Mouse (Mus musculus) intestine, embryonic 16.5 days (tissue): ENCODE results near the gene Vil1. TPM values are rescaled to one million over a fixed set of nuclear protein-coding genes. Genes with fewer than 3 reads are reported as not detected.

Experiments used
- ATAC-seq: fragments of 200-750 bp; cut with Nextera tagmentation; 2 replicates; pipeline ENCODE4 v1.8.0; 2017; ENCODE audit warnings: moderate TSS enrichment, moderate library complexity
- H3K27ac ChIP-seq: fragments of 300-500 bp; sonication (generic); 2 replicates; pipeline ENCODE4 v1.5.1; 2014; ENCODE audit warnings: mild to moderate bottlenecking, low read length
- H3K27me3 ChIP-seq: fragments of 300-500 bp; sonication (generic); replicated peaks from 2 replicates; pipeline ENCODE4 v1.6.1; 2014; ENCODE audit warnings: low read length, control low read depth, mixed read lengths; ENCODE audit not compliant: control insufficient read depth, insufficient read depth
- H3K36me3 ChIP-seq: fragments of 300-500 bp; sonication (generic); 2 replicates; pipeline ENCODE4 v1.6.1; 2014; ENCODE audit warnings: low read length, control low read depth; ENCODE audit not compliant: control insufficient read depth, insufficient read depth
- H3K4me1 ChIP-seq: fragments of 300-500 bp; sonication (generic); 2 replicates; pipeline ENCODE4 v1.6.1; 2014; ENCODE audit warnings: low read length, control low read depth, mixed read lengths; ENCODE audit not compliant: control insufficient read depth, insufficient read depth
- H3K4me2 ChIP-seq: fragments of 300-500 bp; sonication (generic); 2 replicates; pipeline ENCODE4 v1.6.1; 2014; ENCODE audit warnings: low read depth, low read length, control low read depth
- H3K4me3 ChIP-seq: fragments of 300-500 bp; sonication (generic); 2 replicates; pipeline ENCODE4 v1.5.1; 2014; ENCODE audit warnings: mild to moderate bottlenecking, low read length
- H3K9ac ChIP-seq: fragments of 300-500 bp; sonication (generic); 2 replicates; pipeline ENCODE4 v1.6.1; 2014; ENCODE audit warnings: low read depth, low read length
- H3K9me3 ChIP-seq: fragments of 300-500 bp; sonication (generic); 2 replicates; pipeline ENCODE4 v1.6.1; 2016; ENCODE audit warnings: low read length, control low read depth; ENCODE audit not compliant: control insufficient read depth
- WGBS: fragments of 180-500 bp; shearing (Covaris S2); extraction: QIAGEN DNeasy Blood & Tissue Kit; methylation state at CpG from one replicate; pipeline ENCODE4 v1.1.7; 2014; 5-methylcytosine and 5-hydroxymethylcytosine counted together
- polyA plus RNA-seq: library from polyadenylated mRNA; unstranded; fragments of >200 nt; fragmentation: Nextera tagmentation; extraction: Ambion mirVana; gene quantifications from 2 replicates; pipeline ENCODE4 v1.2.1, GENCODE M21; 2015

Vil1 gene
- polyA plus RNA-seq, 1 experiment from 2014 or later: 207 TPM

- H3K27me3 ChIP-seq: no peaks in the 10 kb centered on the region
- H3K36me3 ChIP-seq: no peaks in the 10 kb centered on the region
- WGBS: 85% methylated on average over 8 of the region's 8 CpGs
- no peak overlapping the region for H3K4me3 ChIP-seq
- peaks cover 24% of the 10 kb centered on the region for H3K4me1 ChIP-seq
- no peak overlapping the region for H3K4me2 ChIP-seq
- H3K27ac ChIP-seq: no peak overlapping the region
- no peak overlapping the region for H3K9ac ChIP-seq
- no peak for ATAC-seq
- no peaks in the 10 kb centered on the region for H3K9me3 ChIP-seq
Measured at GRCm38 (mm10) chr1:74385531-74385930, 23.6 kb upstream of the Vil1 start.

GRCm38 (mm10) chr1:74386363-74386713 is 22.8 kb upstream of the Vil1 start:
- peak overlapping the region; percentile 68 for H3K4me2 ChIP-seq
- no peaks in the 10 kb centered on the region for H3K27me3 ChIP-seq
- no peaks in the 10 kb centered on the region for H3K36me3 ChIP-seq
- peak overlapping the region; percentile 100 for H3K27ac ChIP-seq
- 49% methylated on average over 7 of the region's 10 CpGs for WGBS
- peaks cover 29% of the 10 kb centered on the region for H3K4me1 ChIP-seq
- H3K9ac ChIP-seq: peak overlapping the region; percentile 84
- H3K4me3 ChIP-seq: peak overlapping the region; percentile 64
- ATAC-seq: no peak
- no peaks in the 10 kb centered on the region for H3K9me3 ChIP-seq

GRCm38 (mm10) chr1:74386714-74387385 is 22.3 kb upstream of the Vil1 start:
- no peaks in the 10 kb centered on the region for H3K9me3 ChIP-seq

GRCm38 (mm10) chr1:74387386-74387988 is 21.7 kb upstream of the Vil1 start:
- Histone ChIP-seq H3K4me2 (peak overlapping the region; percentile 68), H3K9ac (peak overlapping the region; percentile 84), H3K4me3 (peak overlapping the region; percentile 64), H3K9me3 (no peaks in the 10 kb centered on the region), H3K27me3 (no peaks in the 10 kb centered on the region), H3K27ac (peak overlapping the region; percentile 100), H3K36me3 (no peaks in the 10 kb centered on the region), H3K4me1 (peaks cover 29% of the 10 kb centered on the region)
- whole genome bisulfite sequencing: 54% methylated on average over 15 of the region's 15 CpGs
- ATAC-seq: no peak

More at GRCm38 (mm10) chr1:74386714-74387385, 22.3 kb upstream of the Vil1 start:
- under 1% methylated on average over 26 of the region's 26 CpGs for WGBS
- H3K27ac ChIP-seq: peak overlapping the region; percentile 100
- H3K27me3 ChIP-seq: no peaks in the 10 kb centered on the region
- H3K36me3 ChIP-seq: no peaks in the 10 kb centered on the region
- H3K9ac ChIP-seq: peak overlapping the region; percentile 84
- peak overlapping the region; percentile 64 for H3K4me3 ChIP-seq
- ATAC-seq: peak; percentile 80
- H3K4me2 ChIP-seq: peak overlapping the region; percentile 68
- peaks cover 29% of the 10 kb centered on the region for H3K4me1 ChIP-seq

- Histone ChIP-seq H3K4me1 (peaks cover 32% of the 10 kb centered on the region), H3K36me3 (peaks cover 3% of the 10 kb centered on the region; the same call in 1 of the 2 replicates), H3K4me3 (no peak overlapping the region), H3K27ac (peak overlapping the region; percentile 52; the same call in 1 of the 2 replicates), H3K9me3 (no peaks in the 10 kb centered on the region), H3K27me3 (no peaks in the 10 kb centered on the region), H3K9ac (no peak overlapping the region), H3K4me2 (no peak overlapping the region)
- ATAC-seq: no peak
- 79% methylated on average over 7 of the region's 7 CpGs for WGBS
Measured at GRCm38 (mm10) chr1:74388398-74388920, 20.7 kb upstream of the Vil1 start.

GRCm38 (mm10) chr1:74389831-74390286 is 19.3 kb upstream of the Vil1 start:
- peak overlapping the region; percentile 57 for H3K4me2 ChIP-seq
- peak; percentile 25 for ATAC-seq
- no peaks in the 10 kb centered on the region for H3K27me3 ChIP-seq
- peak overlapping the region; percentile 99 for H3K27ac ChIP-seq
- peaks cover 16% of the 10 kb centered on the region for H3K36me3 ChIP-seq
- 5% methylated on average over 29 of the region's 29 CpGs for WGBS
- H3K9me3 ChIP-seq: no peaks in the 10 kb centered on the region
- H3K4me1 ChIP-seq: peaks cover 39% of the 10 kb centered on the region
- peak overlapping the region; percentile 78 for H3K4me3 ChIP-seq
- peak overlapping the region; percentile 98 for H3K9ac ChIP-seq

GRCm38 (mm10) chr1:74390287-74390906 is 18.8 kb upstream of the Vil1 start:
- H3K27ac ChIP-seq: peak overlapping the region; percentile 99
- WGBS: 5% methylated on average over 21 of the region's 21 CpGs
- H3K4me2 ChIP-seq: peak overlapping the region; percentile 57
- peak overlapping the region; percentile 78 for H3K4me3 ChIP-seq
- H3K36me3 ChIP-seq: peaks cover 19% of the 10 kb centered on the region
- no peaks in the 10 kb centered on the region for H3K9me3 ChIP-seq
- no peak; the same call in 1 of the 2 replicates for ATAC-seq
- peak overlapping the region; percentile 98 for H3K9ac ChIP-seq
- peaks cover 41% of the 10 kb centered on the region for H3K4me1 ChIP-seq
- H3K27me3 ChIP-seq: no peaks in the 10 kb centered on the region

GRCm38 (mm10) chr1:74390924-74391748 is 18.0 kb upstream of the Vil1 start, which contains the start of gene Ctdsp1:
Gene Ctdsp1 (plus strand): TSS chr1:74391509.
- H3K27ac ChIP-seq: peak within 1 kb of the TSS; percentile 99
- H3K36me3 ChIP-seq: peaks cover 19% of the 10 kb centered on the region
- peak within 1 kb of the TSS; percentile 78 for H3K4me3 ChIP-seq
- peak; percentile 74 for ATAC-seq
- H3K9me3 ChIP-seq: no peaks in the 10 kb centered on the region
- H3K4me1 ChIP-seq: peaks cover 41% of the 10 kb centered on the region
- H3K4me2 ChIP-seq: peak within 1 kb of the TSS; percentile 65
- peak within 1 kb of the TSS; percentile 98 for H3K9ac ChIP-seq
- 2% methylated on average over 50 of the region's 51 CpGs for WGBS
- H3K27me3 ChIP-seq: no peaks in the 10 kb centered on the region
